Mouse (Mus musculus) B cell, adult 67 days (primary cell): ENCODE data around the gene Rnf113a1. TPM values are rescaled to one million over a fixed set of nuclear protein-coding genes. Genes with fewer than 3 reads are reported as not detected.

Source experiments
- total RNA-seq, 2 experiments: library from RNA; stranded (reverse); gene quantifications; 4 replicates each; pipeline ENCODE4 v1.2.4; 2023

Gene Rnf113a1
- 1 to 10 TPM; 1.5 to 2.2 TPM for total RNA-seq

DNA sequence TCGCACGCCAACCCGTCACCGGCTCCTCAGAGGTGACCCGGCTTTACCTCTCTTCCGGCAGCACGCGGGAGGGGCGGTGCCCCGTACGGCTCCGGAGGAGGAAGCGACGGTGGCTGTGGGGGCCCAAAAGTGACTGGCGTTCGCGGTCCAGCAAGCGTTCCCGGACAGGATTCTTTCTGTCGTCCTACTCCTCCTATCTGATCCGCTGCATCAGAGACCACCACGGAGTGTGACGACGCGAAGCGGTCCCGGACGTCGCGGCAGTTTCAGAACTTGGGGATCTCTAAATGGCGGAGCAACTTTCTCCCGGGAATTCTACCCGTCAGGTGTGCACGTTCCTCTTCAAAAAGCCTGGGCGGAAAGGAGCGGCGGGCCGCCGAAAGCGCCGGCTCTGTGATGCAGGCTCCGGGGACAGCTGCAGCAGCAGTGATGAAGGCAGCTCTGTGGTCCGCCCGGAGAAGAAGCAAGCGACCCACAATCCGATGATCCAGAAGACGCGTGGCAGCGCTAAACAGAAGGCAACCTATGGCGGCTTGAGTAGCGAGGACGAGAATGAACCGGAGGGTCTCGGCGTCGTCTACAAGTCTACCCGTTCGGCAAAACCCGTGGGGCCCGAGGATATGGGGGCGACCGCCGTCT lies at the start of gene Rnf113a1, which contains the start of gene Ndufa1:
Gene Rnf113a1 (plus strand): TSS at position 141 of the 639 bp plus-strand sequence.
Gene Ndufa1 (minus strand): TSS at position 59 of the 639 bp plus-strand sequence.

DNA sequence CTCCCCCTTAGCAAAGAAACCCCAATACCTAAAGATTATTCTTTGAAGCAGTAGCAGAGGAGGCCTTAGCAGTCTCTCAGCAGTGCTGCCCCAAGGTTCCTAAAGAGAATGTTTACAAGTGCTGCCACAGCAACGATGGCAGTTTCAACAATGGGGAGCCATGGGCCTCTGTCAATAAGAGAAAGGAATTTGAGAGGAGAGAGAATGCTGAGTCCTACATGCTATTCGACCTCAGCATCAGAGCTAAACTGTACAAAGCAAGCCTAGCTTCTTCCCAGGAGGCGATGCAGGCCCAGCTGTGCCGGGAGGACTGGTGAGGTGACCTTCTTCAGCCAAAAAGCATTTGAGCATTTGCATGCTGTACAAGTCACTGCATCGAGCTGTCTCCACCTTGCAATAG lies 22.3 kb upstream of the Rnf113a1 start, which contains the start of gene Akap14:
Gene Akap14 (minus strand): TSS at position 101 of the 400 bp plus-strand sequence.

DNA sequence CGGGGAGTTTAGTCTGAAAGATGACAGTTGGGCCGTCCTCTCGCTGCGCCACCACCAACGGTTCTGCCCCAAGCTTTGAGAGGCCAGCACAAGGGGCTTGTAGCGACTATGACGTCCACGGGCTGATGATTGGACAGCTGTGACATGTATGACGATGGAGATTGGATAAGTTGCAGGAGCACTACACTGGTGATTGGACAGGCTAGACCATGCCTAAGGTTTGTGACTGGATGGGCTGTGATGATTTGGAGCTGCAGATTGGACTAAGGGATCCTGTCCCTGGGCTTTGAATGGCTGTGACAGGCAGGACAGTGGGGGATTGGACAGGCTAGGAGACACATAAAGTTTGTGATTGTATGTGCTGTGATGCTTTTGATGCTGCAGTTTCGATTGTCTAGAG lies 19.9 kb downstream of the Rnf113a1 start, which contains the start of gene Gm9:
Gene Gm9 (minus strand): TSS at position 101 of the 400 bp plus-strand sequence.

DNA sequence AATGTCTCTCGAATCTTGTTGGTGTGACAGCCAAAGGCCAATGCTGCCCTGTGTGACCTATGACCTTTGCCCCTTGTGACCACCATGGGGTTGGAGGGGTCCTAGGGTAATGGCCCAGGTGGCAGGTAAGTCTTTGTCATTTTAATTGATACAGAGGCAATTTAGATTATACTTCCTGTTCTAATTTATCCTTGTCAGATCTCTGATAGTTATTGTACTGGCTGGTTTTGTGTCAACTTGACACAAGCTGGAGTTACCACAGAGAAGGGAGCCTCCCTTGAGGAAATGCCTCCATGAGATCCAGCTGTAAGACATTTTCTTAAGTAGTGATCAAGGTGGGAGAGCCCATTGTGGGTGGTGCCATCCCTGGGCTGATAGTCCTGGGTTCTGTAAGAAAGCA lies 31.1 kb downstream of the Rnf113a1 start, which contains the start of gene Rhox1:
Gene Rhox1 (minus strand): TSS at position 101 of the 400 bp plus-strand sequence.

Other genes with a start within 250 kb of the Rnf113a1 start
- 100 to 1,000 TPM; 100 to 126 TPM for gene Sept6, start 199.5 kb upstream of the Rnf113a1 start, total RNA-seq
- gene Sowahd, start 142.4 kb upstream of the Rnf113a1 start, total RNA-seq = not detected
- gene Rpl39, start 105.8 kb upstream of the Rnf113a1 start, total RNA-seq = 1,000 to 10,000 TPM; 1,325 to 1,365 TPM
- gene Upf3b, start 80.9 kb upstream of the Rnf113a1 start, total RNA-seq = 10 to 100 TPM; 54.1 to 55.9 TPM
- 10 to 100 TPM; 18.8 to 20.2 TPM for gene Nkap, start 64.5 kb upstream of the Rnf113a1 start, total RNA-seq
- gene Akap14, start 22.4 kb upstream of the Rnf113a1 start, total RNA-seq = not detected
- gene Ndufa1, start 82 bp upstream of the Rnf113a1 start, total RNA-seq = 10 to 100 TPM; 83.4 to 91.6 TPM
- not detected for gene Gm9, start 19.8 kb downstream of the Rnf113a1 start, total RNA-seq
- gene Rhox1, start 31.0 kb downstream of the Rnf113a1 start, total RNA-seq = not detected
- gene Rhox2a, start 53.7 kb downstream of the Rnf113a1 start, total RNA-seq = not detected
- not detected for gene Rhox3a, start 58.7 kb downstream of the Rnf113a1 start, total RNA-seq
- gene Rhox4a, start 74.1 kb downstream of the Rnf113a1 start, total RNA-seq = not detected
- not detected for gene Rhox3a2, start 188.8 kb downstream of the Rnf113a1 start, total RNA-seq
- not detected for gene Rhox4a2, start 199.6 kb downstream of the Rnf113a1 start, total RNA-seq
- gene Rhox2b, start 220.8 kb downstream of the Rnf113a1 start, total RNA-seq = not detected
- not detected for gene Rhox4b, start 241.2 kb downstream of the Rnf113a1 start, total RNA-seq